Mouse (Mus musculus) kidney, adult 2 months (tissue): ENCODE results near the gene Nt5dc1.

Experiments used
- CTCF ChIP-seq: fragments of 200-500 bp; conservative IDR thresholded peaks from 2 replicates; pipeline ENCODE4 v1.5.1; 2011; ENCODE audit warnings: low read depth, mild to moderate bottlenecking, control low read depth, low read length, moderate library complexity, mixed read lengths; ENCODE audit not compliant: insufficient read depth, insufficient read length
- POLR2A ChIP-seq: fragments of 200-500 bp; IDR thresholded peaks from one replicate; pipeline ENCODE4 v1.6.1; 2011; ENCODE audit warnings: low read depth, low read length, control low read depth

- TF ChIP-seq CTCF (no peak), POLR2A (no peak)
Observed at GRCm38 (mm10) chr10:34297980-34298753, 120.2 kb downstream of the Nt5dc1 start.
